Mouse (Mus musculus) thymus, postnatal 0 days (tissue): Measurements from ENCODE around the gene Eif4e1b. TPM values are rescaled to one million over a fixed set of nuclear protein-coding genes. Genes with fewer than 3 reads are reported as not detected.

ENCODE experiments used
- DNase-seq: peaks from one replicate; pipeline ENCODE4 v3.0.0-alpha.2; 2015; ENCODE audit warnings: low spot score
- polyA plus RNA-seq: library from polyadenylated mRNA; unstranded; fragments of >200 nt; fragmentation: Nextera tagmentation; extraction: Ambion mirVana; gene quantifications from 2 replicates; pipeline ENCODE4 v1.2.1, GENCODE M21; 2015

Gene Eif4e1b
- polyA plus RNA-seq = not detected in 2 replicates

DNA sequence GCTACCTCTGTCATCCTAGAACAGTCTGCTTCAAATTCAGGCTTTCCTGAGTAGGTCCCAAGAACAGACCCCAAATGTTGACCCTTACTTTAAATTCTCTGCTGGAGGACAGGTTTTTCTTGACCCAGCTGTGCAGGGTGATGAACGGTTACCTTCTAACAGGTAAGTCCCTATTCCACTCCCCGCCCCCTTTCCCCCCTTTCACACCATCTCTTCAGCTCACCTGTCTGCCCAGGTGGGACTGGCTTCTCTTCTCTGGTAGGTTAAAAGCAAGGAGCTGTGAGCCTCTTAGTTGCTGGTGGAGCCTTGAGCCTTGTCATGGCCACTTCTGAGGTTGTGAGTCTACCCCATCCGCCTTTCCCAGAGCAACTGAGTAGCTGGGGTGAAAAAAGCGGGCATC lies at the start of gene Eif4e1b:
TSS of gene Eif4e1b (plus strand) at position 301 of the 400 bp plus-strand sequence.
- DNase-seq = no peak

DNA sequence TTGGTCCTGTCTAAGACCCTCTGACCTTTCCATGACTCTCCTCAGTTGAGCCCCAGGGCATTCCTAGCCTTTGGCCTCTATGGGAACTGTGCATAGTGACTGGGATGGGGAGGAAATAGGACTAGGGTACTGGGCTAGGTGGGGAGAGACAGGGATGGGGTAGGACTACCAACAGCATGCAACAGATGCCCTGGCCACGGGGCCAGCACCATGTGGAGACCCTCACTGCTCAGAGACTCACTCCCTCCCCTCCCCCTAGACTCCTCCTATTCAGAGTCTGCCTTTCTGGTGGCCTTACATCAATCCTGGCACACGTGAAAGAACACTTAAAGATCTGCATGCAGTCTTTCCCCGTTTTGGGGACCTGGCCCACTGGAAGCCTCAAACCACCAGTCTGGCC lies 46.9 kb upstream of the Eif4e1b start:
- no peak for DNase-seq

DNA sequence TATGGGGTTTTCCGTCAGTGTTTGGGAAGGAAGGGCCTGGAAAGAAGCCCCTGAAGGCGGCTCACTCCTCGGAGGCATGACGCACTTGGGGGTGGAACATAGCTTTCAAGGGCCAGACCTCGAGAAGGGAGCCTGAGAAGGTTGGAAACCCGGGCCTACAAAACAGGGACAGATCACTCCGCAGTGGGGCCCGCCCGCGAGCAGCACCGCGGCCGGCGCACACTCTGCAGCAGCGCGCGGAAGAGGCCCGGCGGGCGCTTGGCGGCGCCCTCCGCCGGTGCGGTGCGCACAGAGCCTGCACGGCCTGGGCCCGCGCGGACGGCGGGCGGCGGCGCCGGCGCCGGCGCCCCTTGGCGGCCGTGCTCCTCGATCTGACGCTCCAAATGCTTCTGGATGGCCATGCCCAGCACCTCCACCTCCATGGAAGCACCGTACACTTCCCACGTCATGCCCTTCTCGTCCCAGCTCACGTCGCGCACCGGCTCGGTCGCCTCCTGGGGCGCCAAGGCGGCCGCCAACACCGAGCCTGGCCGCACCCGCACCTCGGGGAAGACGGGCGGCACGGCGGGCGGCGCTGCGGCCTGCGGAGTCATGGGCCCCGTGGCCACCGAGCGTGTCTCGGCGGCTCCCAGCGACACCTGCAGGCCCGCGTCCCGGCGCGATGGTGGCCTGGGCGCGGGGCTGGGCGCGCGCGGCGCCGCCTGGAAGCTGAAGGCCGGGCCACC lies 46.1 kb upstream of the Eif4e1b start:
- no peak for DNase-seq

DNA sequence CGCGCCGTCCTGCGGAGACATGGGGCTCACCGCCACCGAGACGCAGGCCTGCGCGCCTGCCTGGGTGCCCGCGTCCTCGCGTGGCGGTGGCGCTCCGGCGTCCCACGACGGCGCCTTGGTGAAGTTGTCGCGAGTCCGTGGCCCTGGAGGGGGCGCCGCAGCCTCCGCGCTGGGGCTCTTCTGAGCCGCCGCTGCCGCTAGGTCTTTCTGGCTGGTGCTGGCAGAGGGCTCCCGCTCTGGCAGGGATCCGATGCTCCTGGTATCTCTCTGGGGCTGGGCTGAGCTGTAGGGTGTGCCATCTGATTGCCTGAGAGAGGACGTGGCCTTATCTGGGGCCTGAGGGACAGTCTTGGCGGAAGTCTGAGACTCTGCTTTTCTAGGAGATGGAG lies 45.6 kb upstream of the Eif4e1b start:
- DNase-seq = no peak

DNA sequence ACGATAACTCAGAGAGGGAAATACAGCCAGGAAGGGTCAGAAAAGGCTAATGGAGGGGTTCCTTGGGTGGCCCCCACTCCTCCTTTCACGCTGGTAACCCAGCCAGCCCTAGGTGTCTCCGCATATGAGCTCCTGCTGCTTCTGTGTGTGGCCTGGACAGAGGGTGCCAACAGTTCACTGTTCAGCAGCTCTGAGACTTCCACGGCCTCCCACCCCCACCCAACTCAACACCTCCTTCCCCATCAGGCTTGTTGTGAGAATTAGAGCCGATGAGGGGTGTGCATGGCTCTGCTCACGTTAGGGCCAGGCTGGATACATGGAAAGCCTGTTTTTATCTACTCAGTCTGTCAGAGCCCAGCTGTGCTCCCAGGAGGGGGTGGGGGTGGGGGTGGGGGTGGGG lies 37.7 kb upstream of the Eif4e1b start:
- DNase-seq = no peak

DNA sequence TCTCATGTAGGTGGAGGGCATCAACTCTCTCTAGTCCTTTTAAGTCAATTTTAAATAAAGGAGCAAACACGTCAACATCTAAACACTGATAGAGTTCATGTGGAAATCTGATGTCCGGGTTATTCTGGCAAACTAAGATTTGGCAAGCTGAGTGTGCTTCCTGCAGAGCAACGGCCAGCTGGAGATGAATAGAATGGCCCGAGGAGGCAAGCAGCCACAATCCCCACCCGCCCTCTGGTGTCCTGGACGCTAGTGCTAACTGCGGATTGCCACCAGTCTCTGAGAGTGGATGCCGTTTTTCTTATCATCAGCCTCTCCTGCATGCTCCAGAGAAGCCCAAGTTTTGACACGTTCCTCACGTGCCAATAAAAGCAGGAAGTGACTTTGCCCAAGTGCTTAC lies 36.9 kb upstream of the Eif4e1b start:
- no peak for DNase-seq

DNA sequence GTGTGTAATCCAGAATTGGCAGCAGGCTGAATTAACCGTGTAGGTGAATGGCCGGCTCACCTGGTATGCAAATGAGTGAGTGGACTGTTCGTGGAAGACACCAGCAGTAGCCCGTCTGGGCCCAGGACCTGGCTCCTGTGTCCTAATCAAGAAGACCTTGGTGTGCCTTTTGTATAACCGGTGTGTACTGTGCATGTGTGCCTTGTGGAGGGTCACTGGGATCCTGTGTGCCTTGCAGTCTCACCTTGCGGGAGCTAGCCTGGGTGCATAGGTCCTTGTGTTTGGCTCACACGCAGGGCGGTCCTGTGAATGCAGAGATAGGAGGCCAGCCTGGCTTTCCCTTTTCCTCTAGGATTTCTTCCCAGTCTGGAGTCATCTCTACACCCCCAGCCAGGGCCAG lies 35.6 kb upstream of the Eif4e1b start:
- no peak for DNase-seq

DNA sequence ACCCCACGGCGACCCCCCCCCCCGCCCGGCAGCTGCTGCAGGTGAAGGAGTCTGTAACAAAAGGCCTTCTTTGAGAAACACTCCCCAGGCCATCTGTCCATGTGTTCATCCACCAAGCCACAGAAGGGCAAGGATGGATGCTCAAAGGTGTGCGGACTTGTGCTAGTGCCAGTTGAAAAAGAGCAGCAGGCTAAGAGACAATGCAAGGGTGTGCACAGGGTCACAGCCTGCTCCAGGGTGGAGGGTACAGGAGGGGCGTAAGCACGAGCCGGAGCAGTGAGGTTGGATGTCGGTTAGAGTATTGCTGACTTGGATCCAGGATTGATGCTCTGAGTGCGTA lies 35.1 kb upstream of the Eif4e1b start:
- DNase-seq = no peak

DNA sequence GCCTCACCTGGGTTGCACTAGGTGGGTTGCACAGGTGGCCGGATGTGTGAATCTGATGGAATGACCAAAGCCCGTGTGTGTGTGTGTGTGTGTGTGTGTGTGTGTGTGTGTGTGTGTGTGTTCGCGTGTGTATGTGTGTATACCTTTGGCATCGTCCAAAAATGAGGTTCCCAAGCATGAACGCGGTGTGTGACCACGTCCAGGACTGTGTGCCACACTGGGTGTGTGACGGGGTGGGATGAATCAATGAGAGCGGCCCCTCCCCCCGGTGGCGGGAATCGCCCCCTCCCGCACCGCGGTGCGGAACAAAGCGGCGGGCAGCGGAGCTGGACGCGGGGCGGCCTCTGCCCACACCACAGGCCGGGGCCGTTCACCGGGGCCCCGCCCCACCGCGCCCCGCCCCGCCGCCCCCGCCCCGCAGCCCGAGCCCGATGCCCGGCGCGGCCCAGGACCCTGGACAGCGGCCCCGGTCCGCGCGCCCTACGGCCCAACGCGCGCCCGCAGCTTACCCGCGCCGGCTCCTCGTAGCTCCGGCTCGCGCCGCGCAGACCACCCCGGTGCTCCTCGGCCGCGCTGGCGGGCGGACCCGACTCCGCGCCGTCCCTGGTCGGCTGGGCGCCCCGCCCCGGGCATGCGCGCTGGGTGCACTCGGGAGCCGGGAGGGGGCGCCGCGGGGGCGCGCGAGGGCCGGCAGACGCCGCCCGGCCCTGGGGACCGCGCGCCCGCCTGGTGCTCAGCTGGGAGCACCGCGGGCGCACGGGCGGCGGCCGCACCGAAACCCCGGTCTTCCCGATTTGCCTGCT lies 34.5 kb upstream of the Eif4e1b start:
- DNase-seq = no peak

DNA sequence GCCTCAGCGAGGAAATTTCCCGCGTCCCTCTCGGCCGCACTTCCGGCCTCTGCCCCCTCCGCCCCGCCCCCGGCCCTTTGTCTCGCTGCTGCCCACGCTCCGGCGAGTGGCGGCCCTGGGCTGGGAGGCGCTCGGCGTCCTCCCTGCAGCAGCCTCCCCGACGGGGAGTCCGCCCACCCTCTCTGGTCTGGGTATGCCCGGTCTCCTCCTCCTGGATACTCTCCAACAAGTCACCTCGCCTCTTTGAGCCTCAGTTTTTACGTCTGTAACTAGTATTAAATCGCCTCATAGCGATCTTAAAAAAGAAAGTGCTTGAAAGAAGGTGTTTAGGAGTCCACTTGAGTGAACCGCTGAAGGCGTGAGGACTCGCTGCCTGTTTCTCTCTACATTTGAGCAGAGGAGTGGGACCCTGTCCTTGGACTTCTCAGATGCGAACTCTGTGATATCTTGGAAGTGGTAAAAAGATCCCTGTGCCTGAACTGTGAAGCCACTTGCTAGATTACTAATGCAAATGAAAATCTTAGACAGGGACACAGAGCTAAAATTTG lies 33.9 kb upstream of the Eif4e1b start, which contains the start of gene Gprin1:
TSS of gene Gprin1 (minus strand) at position 11 of the 548 bp plus-strand sequence.
- DNase-seq = no peak

DNA sequence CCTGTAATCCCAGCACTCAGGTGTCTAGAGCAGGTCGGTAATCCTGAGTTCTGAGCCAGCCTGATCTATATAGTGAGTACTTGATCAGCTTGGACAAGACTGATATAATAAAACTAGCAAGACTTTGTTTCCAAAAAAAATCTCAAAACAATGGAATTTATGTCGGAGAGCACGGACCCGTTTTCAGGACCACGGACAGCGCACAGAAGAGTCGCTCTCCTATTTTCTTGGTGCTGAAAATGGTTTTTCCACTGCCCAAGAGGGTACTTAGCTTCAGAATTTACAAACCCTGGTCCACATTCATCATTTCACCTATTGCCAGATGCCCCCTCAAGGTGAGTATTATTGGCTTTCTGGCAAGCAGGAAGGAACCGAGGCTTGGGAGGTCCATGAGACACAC lies 33.1 kb upstream of the Eif4e1b start:
- no peak for DNase-seq

DNA sequence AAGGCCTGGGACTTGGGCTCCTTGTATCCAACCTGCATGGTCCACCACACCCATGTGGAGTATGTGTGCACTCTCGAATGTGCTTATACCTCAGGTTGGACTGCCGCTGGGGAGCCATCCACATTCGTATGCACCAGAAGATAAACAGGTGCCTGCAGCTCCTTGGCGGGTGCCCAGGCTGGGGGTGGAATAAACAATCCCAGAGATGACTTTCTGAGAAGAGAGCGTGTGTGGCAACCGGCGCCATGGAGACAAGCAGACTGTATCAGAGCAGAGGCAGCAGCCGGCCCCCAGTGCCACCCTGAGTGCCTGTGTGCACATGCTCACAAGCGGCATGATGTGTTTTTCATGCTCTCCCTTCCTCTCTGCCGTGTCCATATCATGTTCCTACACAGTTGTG lies 31.1 kb upstream of the Eif4e1b start:
- DNase-seq = no peak

DNA sequence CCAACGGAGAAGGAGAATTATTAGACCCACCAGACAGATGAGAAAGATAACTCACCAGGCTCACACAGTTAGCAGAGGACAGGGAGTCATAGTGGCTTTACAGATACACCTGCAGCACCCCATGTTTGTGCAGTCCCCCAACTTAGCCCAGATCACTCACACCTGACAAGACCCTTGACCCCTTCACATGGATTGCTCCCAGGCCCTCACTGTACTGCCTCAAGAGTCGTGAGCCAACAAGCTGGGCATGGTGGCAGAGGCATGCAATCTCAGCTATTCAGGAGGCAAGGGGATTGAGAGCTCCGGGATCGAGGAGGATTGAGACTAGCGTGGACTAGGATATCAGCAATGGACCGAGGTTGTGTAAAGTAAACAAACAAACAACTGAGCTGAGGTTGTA lies 30.1 kb upstream of the Eif4e1b start:
- no peak for DNase-seq

DNA sequence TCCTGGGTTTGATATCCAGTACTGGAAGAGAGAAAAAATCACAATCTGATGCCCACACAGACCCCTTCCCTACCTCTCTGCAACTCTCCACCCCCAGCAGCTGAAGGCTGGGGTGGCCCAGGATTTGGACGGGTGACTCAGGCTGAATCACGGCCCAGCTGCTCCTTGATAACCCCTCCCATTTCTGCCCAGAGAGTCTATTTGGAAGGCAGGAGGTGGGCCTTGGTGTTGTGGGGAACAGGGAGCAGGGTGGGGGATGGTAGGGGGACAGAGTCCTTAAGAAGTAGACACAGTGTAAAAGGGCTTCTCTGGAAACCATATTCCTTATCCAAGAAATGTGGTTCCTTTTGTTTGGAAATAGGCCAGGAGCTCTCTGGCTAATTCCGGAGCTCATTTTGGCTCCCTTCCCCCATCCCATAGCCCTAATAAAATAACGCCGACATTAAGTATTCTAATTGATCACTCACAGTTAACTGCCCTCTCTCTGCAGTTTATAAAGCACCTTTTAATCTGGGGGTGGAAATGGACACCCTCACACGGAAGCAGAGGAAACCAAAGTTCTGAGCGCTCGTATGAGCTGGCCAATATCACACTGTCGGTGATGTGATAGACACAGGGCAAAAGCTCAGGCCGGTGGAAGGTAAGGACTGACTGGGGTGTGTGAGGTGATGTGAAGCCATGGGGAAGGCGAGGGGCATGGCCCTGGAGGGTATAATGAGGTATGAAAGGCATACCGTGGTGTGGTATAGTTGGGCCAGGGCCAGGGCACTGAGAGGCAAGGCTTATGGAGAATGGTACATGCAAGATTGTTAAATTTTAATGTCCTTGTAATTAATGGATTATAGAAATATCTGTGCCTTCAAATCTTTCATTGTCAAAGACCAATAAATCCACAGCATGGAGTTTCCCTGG lies 29.4 kb upstream of the Eif4e1b start:
- no peak for DNase-seq

DNA sequence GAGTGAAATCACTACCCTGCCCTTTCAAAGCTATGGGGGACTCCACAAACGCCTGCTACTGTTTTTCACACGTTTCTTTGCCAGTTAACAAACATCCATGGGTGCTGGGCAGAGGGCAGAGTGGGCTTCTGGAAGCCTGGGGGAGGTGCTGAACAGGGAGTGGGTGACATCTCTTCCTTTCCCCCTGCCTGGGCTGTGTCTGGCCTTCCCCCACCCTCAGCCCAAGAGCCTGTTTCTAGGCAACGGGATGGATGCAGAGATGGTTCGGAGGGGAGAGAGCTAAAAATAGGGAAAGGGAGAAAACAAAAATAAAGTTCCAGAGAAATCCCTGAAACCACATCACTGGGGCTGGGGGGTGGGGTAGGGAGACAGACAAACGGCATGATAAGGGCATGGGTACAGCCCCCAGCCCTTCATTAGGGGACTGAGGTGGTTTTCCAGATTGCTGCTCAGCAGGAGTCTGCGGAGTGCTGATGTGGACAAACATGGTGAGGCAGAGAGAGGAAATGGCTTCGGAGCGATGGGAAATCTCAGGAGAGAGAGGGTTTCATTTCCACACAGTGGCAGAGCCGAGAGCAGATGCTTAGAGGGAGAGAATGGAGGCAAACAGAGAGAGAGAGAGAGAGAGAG lies 28.5 kb upstream of the Eif4e1b start:
- no peak for DNase-seq

DNA sequence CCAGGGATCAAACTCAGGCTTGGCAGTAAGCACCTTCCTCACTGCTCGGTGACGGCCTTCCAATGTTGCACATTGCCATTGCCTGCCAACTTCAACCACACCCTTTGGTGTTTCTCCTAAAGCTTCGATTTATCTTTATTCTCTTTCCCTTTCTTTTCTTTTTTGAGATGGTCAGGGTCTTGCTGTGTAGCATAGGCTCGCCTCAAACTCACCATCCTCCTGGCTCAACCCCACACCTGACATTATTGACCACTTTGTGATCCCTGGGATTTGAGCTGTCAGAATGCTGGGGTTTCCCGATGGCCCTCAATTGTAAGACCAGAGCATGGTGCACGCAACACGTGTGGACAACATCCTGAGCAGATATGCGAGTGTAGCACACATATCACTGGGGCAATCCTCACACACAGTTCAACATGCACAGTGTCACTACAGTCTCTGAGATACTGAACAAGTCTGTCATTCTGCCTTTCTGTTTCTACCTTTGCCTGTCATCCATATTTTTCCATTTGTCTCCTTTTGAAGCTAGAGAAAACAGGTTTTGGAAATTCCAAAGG lies 27.6 kb upstream of the Eif4e1b start:
- no peak for DNase-seq

DNA sequence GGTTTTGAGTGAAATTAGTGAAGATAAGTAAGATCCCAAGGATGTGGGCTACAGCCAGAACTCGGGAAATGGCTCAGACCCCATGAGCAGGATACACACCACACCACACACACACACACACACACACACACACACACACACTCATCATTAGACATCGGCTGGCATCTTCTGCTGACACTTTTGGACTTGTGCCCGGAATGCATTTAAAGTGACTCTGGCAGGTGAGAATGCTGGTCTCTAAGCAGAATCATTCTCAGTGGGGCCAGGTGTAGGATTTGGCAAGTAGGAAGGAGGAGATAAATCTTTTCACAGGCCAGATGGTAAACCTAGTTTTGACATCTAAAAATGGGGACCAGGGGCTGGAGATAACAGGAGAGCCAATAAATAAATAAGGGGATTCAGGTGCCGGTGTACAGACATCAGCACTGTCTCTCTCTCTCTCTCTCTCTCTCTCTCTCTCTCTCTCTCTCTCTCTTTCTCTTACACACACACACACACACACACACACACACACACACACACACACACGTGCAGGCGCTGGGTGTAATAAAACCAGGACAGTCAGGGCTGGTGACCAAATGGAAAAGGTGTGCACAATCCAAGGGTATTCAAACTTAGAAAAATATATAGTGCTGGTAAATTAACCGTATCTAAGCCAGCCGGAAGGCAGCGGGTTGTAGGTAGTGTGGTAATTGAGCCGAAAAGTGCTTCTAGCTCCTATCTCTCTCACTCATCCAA lies 26.5 kb upstream of the Eif4e1b start:
- DNase-seq = no peak

DNA sequence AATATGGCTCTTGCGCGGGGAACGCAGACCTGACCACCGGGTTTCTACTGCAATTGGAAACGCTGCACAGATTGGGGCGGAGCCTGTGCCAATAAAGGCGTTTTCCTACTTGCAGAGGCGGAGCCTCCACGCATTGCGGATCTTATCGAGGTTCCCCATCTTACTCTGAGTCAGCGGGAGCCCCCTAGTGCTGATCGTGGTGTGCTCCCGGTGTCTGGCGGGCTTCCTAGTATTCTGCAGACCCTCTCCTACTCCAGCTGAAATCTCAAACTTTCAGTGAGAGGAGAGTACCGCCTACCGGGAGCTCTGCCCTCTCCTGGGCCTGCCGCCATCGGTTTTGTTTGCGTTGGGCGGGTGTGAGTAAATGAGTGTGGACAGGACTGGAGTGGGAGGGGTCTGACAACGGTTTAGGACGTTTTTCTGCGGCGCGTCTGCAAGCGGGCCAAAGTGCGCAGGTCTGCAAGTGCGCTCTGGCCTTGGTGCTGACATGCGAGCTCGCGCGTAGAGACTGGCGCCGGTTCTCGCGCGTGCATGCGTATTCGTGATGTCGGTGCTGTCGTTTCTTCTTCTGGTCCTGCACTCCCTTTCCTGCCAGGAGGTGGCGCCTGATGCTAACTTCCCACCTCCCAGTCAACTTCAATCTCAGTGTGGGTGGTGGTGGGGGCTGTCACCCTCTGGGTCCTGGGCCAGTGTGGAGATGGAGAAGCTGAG lies 25.6 kb upstream of the Eif4e1b start:
- DNase-seq = peak; percentile 62

DNA sequence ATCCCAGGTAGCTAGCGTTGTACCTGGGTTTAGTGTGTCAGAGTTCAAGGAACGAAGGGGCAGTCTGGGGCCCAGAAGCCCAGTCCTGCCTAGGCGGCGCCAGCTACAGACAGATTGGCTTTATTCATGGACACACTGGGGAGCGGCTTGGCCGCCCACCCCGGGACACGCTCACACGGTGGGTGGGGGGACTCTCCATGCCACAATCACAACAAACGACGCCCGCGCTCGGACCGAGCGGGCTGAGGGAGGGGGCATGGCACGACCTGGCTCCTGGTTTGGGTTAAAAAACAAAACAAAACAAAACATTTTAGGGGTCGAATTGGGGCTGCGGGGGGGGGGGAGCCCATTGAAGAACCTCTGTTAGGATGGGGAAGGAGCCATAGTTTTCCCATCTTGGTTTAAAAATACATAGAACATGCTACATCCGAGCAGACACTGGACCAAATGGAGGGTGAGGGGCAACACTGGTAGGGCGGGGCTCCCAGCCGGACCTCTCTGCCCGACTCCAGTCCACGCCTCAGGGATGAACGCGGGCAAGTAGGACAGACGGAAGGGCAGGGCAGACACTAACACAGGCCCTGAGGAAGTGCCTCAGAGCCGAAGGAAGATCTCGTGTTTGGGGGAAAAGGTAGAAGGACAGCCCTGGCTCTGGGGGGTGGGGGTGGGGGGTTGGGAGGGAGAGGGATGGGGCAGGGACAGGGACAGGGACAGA lies 24.9 kb upstream of the Eif4e1b start:
- DNase-seq = no peak
